Mouse (Mus musculus): ENCODE measurements at regions not wholly inside any gene's neighbourhood (a gene's known extent, or its start where the extent isn't known, plus 50 kb on each side); places are given as distances from the start of the nearest gene placed in this dataset.

GRCm38 (mm10) chr1:75804473-75804872 lies 258.4 kb downstream of the Slc4a3 start:
- 20% methylated on average over 2 of the region's 2 CpGs for WGBS
- no peak overlapping the region for H3K9ac ChIP-seq (replicated peaks; ENCODE audit: low read length)
- H3K27ac ChIP-seq: no peak overlapping the region
- no peak overlapping the region for H3K4me3 ChIP-seq (ENCODE audit: low read length)
- ATAC-seq (no peak), DNase-seq (ENCODE audit: low spot score) (no peak)
- no peak for TF ChIP-seq CTCF (IDR thresholded peaks at IDR 0.05; ENCODE audit: low read depth)
- no peaks in the 10 kb centered on the region for H3K36me3 ChIP-seq (ENCODE audit: insufficient read depth, low read length)
- no peak overlapping the region for H3K4me2 ChIP-seq (ENCODE audit: low read depth, low read length)
- no peaks in the 10 kb centered on the region for H3K27me3 ChIP-seq (ENCODE audit: insufficient read depth, low read length)
- no peaks in the 10 kb centered on the region for H3K9me3 ChIP-seq (ENCODE audit: low read length)
- H3K4me1 ChIP-seq (ENCODE audit: insufficient read depth, low read length): no peaks in the 10 kb centered on the region

DNA sequence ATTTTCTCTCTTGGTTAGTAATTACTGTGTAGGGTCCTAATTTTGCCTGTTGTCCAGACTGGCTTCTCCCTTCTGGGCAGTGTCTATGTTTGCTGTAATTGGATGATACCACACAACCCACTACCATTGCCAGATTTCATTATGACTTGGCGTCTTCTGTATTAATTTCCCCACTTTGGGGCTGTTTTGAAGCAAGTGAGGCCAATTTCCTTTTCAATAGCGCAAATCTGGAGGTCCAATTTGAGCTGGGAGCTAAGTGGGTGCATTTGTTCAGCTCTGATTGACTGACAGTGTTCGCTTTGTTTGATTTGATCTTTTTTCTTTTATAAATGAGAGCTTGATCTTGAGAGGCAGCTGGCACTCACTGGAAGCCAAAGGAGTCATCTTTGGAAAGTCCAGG lies 266.4 kb downstream of the Slc4a3 start:
- no peak for TF ChIP-seq CTCF (IDR thresholded peaks at IDR 0.05; ENCODE audit: low read depth)
- no peaks in the 10 kb centered on the region for H3K36me3 ChIP-seq (ENCODE audit: insufficient read depth, low read length)
- H3K4me3 ChIP-seq (ENCODE audit: low read length): no peak overlapping the region
- ATAC-seq (no peak), DNase-seq (ENCODE audit: low spot score) (no peak)
- no peak overlapping the region for H3K4me2 ChIP-seq (ENCODE audit: low read depth, low read length)
- H3K9me3 ChIP-seq (ENCODE audit: low read length): no peaks in the 10 kb centered on the region
- no peaks in the 10 kb centered on the region for H3K4me1 ChIP-seq (ENCODE audit: insufficient read depth, low read length)
- whole genome bisulfite sequencing: 74% methylated on average over 3 of the region's 3 CpGs
- H3K27me3 ChIP-seq (ENCODE audit: insufficient read depth, low read length): no peaks in the 10 kb centered on the region
- H3K9ac ChIP-seq (replicated peaks; ENCODE audit: low read length): no peak overlapping the region
- H3K27ac ChIP-seq: no peak overlapping the region

DNA sequence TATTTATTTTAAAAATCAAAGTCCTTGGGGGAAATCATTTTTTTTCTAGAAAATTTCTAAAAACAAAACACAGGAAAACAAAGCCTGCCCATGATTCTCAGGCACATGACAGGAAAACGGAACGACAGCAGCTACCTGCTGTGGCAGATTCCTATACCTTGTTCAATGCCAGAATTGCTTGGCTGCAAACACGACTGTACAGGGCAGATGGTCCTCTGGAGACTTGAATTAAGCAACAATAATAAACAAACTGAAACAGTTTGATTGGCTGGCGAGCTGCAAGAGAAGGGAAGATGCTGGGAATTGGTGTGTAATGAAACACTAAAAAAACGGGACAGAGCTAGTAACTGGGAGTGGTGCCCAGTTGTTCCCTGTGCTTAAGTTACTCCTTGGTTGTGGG lies 280.1 kb downstream of the Slc4a3 start:
- Histone ChIP-seq H3K27me3 (ENCODE audit: insufficient read depth, low read length) (no peaks in the 10 kb centered on the region), H3K9ac (replicated peaks; ENCODE audit: low read length) (no peak overlapping the region), H3K9me3 (ENCODE audit: low read length) (no peaks in the 10 kb centered on the region), H3K4me2 (ENCODE audit: low read depth, low read length) (no peak overlapping the region), H3K27ac (no peak overlapping the region), H3K4me1 (ENCODE audit: insufficient read depth, low read length) (0 out of 2 replicates have a peak, but pooled peaks cover 3% of the 10 kb centered on the region), H3K36me3 (ENCODE audit: insufficient read depth, low read length) (no peaks in the 10 kb centered on the region), H3K4me3 (ENCODE audit: low read length) (no peak overlapping the region)
- TF ChIP-seq CTCF (IDR thresholded peaks at IDR 0.05; ENCODE audit: low read depth): no peak
- ATAC-seq (no peak), DNase-seq (ENCODE audit: low spot score) (no peak)
- WGBS: 43% methylated on average over 5 of the region's 5 CpGs

- H3K9ac ChIP-seq (replicated peaks; ENCODE audit: low read length): no peak overlapping the region
- H3K9me3 ChIP-seq (ENCODE audit: low read length): no peaks in the 10 kb centered on the region
- TF ChIP-seq CTCF (IDR thresholded peaks at IDR 0.05; ENCODE audit: low read depth): no peak
- no peak overlapping the region for H3K27ac ChIP-seq
- ATAC-seq (no peak), DNase-seq (ENCODE audit: low spot score) (no peak)
- H3K4me1 ChIP-seq (ENCODE audit: insufficient read depth, low read length): no peaks in the 10 kb centered on the region
- no peak overlapping the region for H3K4me2 ChIP-seq (ENCODE audit: low read depth, low read length)
- no peaks in the 10 kb centered on the region for H3K36me3 ChIP-seq (ENCODE audit: insufficient read depth, low read length)
- H3K4me3 ChIP-seq (ENCODE audit: low read length): no peak overlapping the region
- 49% methylated on average over 12 of the region's 12 CpGs for WGBS
- H3K27me3 ChIP-seq (ENCODE audit: insufficient read depth, low read length): no peaks in the 10 kb centered on the region
Measured at GRCm38 (mm10) chr1:75833071-75833830, 287.2 kb downstream of the Slc4a3 start.

DNA sequence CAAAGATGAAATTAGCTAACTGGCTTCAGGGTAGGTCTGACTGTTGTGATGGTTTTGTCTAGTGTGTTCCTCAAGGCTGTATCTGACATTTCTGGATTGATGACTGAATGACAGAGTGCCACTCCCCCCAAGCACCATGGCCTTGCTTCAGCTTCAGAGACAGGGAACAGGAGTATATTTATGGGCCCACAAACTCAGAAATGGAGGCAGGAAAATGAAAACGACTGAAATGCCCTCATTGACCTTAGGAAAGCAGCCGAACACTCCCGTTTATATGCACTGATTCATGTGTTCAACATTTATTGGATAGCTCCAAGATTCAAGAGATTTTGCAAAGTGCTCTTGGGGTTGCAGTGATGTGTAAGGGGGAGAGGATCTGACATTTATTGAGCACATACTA lies 288.3 kb downstream of the Slc4a3 start:
- TF ChIP-seq CTCF (IDR thresholded peaks at IDR 0.05; ENCODE audit: low read depth): no peak
- H3K4me2 ChIP-seq (ENCODE audit: low read depth, low read length): no peak overlapping the region
- H3K9ac ChIP-seq (replicated peaks; ENCODE audit: low read length): no peak overlapping the region
- H3K27ac ChIP-seq: no peak overlapping the region
- no peaks in the 10 kb centered on the region for H3K36me3 ChIP-seq (ENCODE audit: insufficient read depth, low read length)
- WGBS: 89% methylated on average over 3 of the region's 3 CpGs
- no peak for DNase-seq (ENCODE audit: low spot score)
- H3K4me1 ChIP-seq (ENCODE audit: insufficient read depth, low read length): no peaks in the 10 kb centered on the region
- no peak overlapping the region for H3K4me3 ChIP-seq (ENCODE audit: low read length)
- H3K9me3 ChIP-seq (ENCODE audit: low read length): no peaks in the 10 kb centered on the region
- no peaks in the 10 kb centered on the region for H3K27me3 ChIP-seq (ENCODE audit: insufficient read depth, low read length)
- ATAC-seq: no peak

- Histone ChIP-seq H3K4me2 (ENCODE audit: low read depth, low read length) (no peak overlapping the region), H3K36me3 (ENCODE audit: insufficient read depth, low read length) (no peaks in the 10 kb centered on the region), H3K27ac (no peak overlapping the region), H3K4me1 (ENCODE audit: insufficient read depth, low read length) (no peaks in the 10 kb centered on the region), H3K9ac (replicated peaks; ENCODE audit: low read length) (no peak overlapping the region), H3K9me3 (ENCODE audit: low read length) (no peaks in the 10 kb centered on the region), H3K4me3 (ENCODE audit: low read length) (no peak overlapping the region), H3K27me3 (ENCODE audit: insufficient read depth, low read length) (no peaks in the 10 kb centered on the region)
- ATAC-seq: no peak
- no peak for DNase-seq (ENCODE audit: low spot score)
- 76% methylated on average over 11 of the region's 11 CpGs for WGBS
- no peak for TF ChIP-seq CTCF (IDR thresholded peaks at IDR 0.05; ENCODE audit: low read depth)
Measured at GRCm38 (mm10) chr1:75839551-75840223, 293.6 kb downstream of the Slc4a3 start.

DNA sequence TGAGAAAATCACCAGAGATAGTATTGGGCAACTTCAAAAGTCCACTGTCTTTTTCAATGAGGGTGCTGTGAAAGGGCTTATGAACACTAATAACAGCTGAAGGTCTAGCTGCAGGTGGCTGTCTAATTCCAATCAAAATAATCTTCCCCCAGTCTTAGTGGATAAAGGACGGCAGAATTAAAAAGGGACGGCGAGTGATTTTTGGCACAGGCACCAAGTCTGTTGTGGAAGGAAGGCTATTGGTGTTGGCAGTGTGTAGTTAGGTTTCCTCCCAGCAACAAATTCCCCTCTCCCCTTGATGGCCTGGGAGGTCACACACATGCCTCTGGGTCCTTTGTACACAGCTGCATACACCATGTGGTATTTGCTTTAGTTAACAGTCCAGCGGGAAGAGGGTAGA lies 296.3 kb downstream of the Slc4a3 start:
- no peak overlapping the region for H3K27ac ChIP-seq
- no peak for TF ChIP-seq CTCF (IDR thresholded peaks at IDR 0.05; ENCODE audit: low read depth)
- no peaks in the 10 kb centered on the region for H3K9me3 ChIP-seq (ENCODE audit: low read length)
- no peaks in the 10 kb centered on the region for H3K36me3 ChIP-seq (ENCODE audit: insufficient read depth, low read length)
- no peaks in the 10 kb centered on the region for H3K4me1 ChIP-seq (ENCODE audit: insufficient read depth, low read length)
- ATAC-seq: no peak
- H3K4me2 ChIP-seq (ENCODE audit: low read depth, low read length): no peak overlapping the region
- H3K27me3 ChIP-seq (ENCODE audit: insufficient read depth, low read length): no peaks in the 10 kb centered on the region
- no peak overlapping the region for H3K9ac ChIP-seq (replicated peaks; ENCODE audit: low read length)
- 43% methylated on average over 4 of the region's 4 CpGs for WGBS
- DNase-seq (ENCODE audit: low spot score): no peak
- H3K4me3 ChIP-seq (ENCODE audit: low read length): no peak overlapping the region
